Mouse (Mus musculus): ENCODE measurements around the gene Stard3.

Stard3 gene

GRCm38 (mm10) chr11:98358161-98359083, at the start of gene Stard3:
TSS of gene Stard3 (plus strand) at chr11:98358368.
- DNase-seq (ENCODE audit: low spot score), result peak; percentile 90

DNA sequence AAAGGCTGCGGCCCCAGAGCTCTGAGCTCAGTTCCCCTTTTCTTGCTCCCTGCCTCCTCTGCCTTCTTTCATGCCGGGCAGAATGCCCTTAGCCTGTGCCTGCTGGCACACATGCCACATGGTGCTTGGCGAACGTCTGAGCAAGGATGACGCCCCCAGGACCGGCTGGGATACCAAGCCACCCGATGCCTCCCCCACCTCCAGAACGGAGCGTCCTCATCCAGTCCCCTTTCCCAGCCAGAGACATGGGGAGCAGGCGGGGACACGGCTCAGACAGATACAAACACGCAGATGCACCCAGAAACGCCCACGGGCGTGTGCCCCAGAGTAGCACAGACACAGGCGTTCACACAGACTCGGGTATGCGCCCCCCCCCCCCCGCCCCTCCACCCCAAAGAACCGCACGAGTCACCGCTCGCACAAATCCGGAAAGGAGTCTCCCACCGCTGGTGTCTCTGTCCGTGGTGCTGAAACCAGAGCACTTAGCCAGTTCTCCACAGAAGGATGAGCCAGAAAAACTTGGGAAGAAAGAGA, 44.3 kb upstream of the Stard3 start:
- DNase-seq (ENCODE audit: low spot score), result no peak

DNA sequence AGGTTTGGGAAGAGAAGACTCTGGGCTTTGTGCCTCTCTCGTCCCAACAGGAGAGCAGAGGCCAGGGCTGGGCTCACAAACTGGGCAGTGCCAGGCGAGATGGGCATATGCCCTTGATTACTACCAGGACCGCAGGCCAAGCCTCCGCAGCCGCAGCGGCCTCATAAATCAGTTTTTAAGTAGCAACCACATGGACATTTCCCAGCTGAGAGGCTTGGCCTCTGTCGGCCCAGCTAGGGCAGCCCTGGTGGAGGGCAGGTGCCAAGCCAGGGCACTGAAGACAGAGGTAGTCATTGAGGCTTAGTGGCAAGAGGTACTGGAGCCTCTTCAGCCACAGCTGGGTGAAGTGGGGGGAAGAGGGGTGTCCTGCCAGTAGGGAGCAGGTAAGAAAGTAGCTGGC, 40.7 kb upstream of the Stard3 start:
- peak; percentile 62 for DNase-seq (ENCODE audit: low spot score)

DNA sequence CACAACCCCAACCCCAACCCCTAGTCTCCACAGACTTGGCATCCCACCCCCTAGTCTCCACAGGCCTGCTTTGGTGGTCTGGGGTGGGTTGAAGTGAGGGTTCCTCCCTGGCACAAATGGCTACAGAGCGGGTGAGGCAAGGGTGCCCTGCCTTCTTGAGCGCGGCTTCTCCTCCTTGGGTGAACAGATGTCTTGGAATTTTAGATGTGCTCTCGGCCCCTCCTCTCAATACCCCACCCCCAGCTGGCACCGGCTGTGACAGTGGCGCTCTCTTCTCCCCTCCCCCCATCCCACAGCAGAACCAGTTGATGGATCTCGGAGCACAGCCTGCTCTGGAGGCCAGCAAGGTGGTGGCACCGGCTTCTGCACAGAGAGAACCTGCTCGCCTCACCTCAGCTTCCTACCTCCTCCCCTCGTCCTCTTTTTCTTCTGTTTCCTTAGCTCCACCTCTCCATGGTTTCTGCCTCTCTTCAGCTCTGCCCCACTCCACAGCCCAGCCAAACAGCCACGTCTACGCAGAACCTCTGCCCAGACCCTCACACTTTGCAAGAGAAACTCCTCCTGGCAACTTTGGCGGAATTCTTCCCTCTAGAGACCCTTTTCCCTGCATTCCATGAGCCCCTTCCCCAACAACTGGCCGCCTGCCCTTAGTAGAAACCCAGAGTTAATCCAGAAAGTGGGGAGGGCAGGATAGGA, 39.6 kb upstream of the Stard3 start:
- no peak for DNase-seq (ENCODE audit: low spot score)

DNA sequence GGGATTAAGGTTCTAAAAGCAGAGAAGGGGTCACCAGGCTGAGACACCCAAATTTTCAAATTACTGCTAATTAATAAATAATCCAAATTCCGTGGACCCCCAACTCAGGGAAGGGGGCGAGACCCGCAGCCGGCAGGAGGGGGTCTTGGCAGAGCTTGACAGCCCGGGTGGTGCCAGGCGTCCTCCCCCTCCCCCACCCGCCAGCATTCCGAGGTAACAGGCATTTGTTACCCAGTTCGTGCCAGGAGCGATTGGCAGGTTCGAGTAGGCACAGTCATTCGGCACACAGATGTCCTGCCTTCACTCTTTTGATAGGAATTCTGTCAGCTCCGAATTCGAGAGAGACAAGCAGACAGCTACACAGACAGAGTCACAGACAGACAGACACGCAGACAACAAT, 39.0 kb upstream of the Stard3 start:
- no peak for DNase-seq (ENCODE audit: low spot score)

DNA sequence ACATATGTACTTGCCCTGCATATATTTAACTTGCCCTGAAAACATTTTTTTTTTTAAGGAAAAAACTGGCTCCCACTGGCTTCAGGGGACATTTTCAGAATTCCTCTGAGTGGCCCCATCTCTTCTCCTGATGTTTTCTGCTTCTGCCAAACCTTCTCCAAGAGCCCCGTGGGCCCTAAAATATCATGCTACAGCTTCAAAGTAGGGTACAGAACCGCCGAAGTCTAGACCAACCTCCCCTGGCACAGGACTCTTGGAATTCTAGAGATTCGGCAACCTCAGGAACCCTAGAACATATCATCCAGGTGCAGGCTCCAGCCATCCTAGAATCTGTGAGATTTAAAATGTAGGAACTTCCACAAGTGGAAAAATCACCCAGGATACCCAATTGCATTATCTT, 38.6 kb upstream of the Stard3 start:
- no peak for DNase-seq (ENCODE audit: low spot score)

GRCm38 (mm10) chr11:98319944-98320343, 38.2 kb upstream of the Stard3 start:
- DNase-seq (ENCODE audit: low spot score), result no peak

- no peak for DNase-seq (ENCODE audit: low spot score)
Measured at GRCm38 (mm10) chr11:98320381-98320780, 37.8 kb upstream of the Stard3 start.

DNA sequence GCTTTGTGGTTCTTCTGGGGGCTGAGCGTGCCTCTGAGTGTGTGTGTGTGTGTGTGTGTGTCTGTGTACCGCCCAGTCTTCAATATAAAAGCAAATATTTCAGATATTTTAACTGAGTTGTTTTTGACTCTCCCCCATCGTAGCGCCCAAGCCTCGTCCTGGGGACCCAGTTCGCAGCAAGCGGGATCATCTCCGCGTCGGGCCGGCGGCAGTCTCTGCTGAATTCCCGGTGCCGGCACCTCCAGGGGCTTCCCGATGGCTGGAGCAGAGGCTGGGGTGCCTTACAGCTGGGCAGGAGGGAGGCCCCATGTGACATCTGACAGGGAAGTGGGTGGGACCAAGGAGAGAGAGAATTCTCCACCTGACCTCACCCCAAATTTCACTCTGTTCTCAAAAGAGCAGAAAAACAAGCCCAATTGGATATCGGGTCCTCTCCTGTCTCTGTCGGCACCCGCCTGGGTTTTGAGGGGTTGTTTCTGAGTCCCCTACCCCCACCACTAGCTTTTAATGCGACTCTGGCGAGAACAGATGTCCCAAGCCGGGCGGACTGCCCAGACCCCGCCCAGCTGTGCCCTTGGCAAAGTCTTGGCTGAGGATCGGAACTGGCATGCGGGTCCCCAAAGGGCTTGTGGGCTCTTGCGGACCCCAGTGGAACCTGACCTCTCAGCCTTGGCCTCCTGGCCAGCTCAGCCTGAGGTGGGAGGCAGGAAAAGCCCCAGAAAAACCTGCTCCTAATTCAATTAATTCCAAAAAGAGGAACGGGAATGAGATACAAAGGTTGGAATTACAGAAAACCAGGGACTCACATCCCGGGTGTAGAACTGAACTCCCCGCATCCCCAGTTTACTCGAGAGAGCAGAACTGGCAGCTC, 37.1 kb upstream of the Stard3 start:
- DNase-seq (ENCODE audit: low spot score), result peak; percentile 49

GRCm38 (mm10) chr11:98321677-98322003, 36.5 kb upstream of the Stard3 start:
- no peak for DNase-seq (ENCODE audit: low spot score)

- DNase-seq (ENCODE audit: low spot score), result no peak
Measured at GRCm38 (mm10) chr11:98322159-98322558, 36.0 kb upstream of the Stard3 start.

- DNase-seq (ENCODE audit: low spot score), result no peak
Measured at GRCm38 (mm10) chr11:98323136-98323866, 34.9 kb upstream of the Stard3 start.

DNA sequence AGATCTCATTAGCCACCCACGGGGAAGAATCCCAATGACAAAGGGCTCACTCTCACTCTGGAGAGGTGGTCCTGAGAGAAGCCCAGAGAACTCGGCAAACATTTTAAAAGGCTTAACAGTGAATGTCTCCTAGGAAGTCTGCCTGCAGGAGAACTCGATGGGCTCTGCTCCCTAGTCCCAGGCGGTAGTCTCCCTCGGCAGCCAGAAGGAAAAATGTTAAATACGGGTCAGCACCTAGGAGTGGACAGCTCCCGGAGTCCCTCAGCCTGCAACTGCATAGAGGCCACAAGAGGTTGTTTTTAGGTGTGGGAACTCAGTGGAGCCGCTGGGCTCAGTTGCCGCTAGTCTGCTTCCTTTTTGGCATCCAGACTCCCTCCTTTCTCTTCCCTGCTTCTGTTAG, 34.2 kb upstream of the Stard3 start:
- no peak for DNase-seq (ENCODE audit: low spot score)

DNA sequence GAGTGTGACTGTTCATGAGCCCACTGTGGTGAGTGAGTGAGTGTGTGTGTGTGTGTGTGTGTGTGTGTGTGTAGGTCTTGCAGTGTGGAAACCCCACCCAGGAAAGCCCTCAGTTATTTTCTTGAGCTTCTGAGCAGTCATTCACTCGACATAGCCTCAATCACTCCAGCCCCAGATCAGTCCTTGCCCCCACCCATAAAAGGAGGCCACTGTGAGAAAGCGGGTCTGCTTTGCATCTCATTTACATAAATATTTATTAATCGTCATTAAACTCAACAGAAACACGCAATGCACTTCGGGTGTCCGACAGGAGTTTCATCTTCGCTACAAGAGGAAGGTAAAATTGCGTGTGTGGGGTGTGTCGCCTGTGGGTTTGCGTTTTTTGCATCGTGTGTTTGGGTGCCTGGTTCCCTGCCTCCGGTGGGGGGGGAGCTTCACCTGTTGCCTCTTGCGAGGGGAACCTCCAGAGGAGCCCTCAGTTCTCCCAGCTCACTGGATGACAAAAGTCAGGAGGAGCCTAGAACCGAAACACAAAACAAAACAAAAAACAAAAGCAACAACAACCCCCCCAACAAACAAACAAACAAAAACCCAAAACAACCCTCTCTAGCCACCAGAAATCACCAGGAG, 32.9 kb upstream of the Stard3 start:
- DNase-seq (ENCODE audit: low spot score), result no peak

- DNase-seq (ENCODE audit: low spot score), result no peak
Measured at GRCm38 (mm10) chr11:98325821-98326218, 32.3 kb upstream of the Stard3 start.

GRCm38 (mm10) chr11:98326741-98327135, 31.4 kb upstream of the Stard3 start:
- no peak for DNase-seq (ENCODE audit: low spot score)

- no peak for DNase-seq (ENCODE audit: low spot score)
Measured at GRCm38 (mm10) chr11:98327136-98328030, 30.8 kb upstream of the Stard3 start.

DNA sequence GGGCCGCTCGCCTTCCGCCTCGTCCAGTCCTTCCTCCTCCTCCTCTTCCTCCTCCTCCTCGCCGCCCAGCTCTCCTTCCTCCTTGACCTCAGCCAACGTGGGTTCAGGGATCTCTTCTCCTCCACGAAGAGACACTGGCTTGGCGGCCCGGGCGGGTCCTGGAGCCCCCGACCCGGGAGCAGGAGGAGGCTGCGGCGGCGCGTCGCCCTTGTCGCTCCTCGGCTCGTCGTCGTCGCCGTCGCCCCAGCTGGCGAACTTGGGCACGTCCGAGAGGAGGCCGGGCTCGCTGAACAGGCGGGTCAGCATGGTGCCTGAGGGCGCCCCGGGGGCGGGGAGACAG, 30.2 kb upstream of the Stard3 start:
- no peak for DNase-seq (ENCODE audit: low spot score)

- no peak for DNase-seq (ENCODE audit: low spot score)
Measured at GRCm38 (mm10) chr11:98328371-98329069, 29.6 kb upstream of the Stard3 start.
